Mouse (Mus musculus) lung, embryonic 15.5 days (tissue): ENCODE data around the gene Nfs1. TPM values are rescaled to one million over a fixed set of nuclear protein-coding genes. Genes with fewer than 3 reads are reported as not detected.

ENCODE experiments used
- ATAC-seq: fragments of 200-750 bp; cut with Nextera tagmentation; 2 replicates; pipeline ENCODE4 v1.8.0; 2017; ENCODE audit warnings: moderate number of reproducible peaks, borderline replicate concordance; ENCODE audit not compliant: low FRiP score, low TSS enrichment; ENCODE audit errors: extremely low read depth
- H3K27ac ChIP-seq: fragments of 300-500 bp; sonication (generic); 2 replicates; pipeline ENCODE4 v1.5.1; 2015; ENCODE audit warnings: moderate library complexity, mild to moderate bottlenecking, inconsistent platforms
- H3K27me3 ChIP-seq: fragments of 300-500 bp; sonication (generic); 2 replicates; pipeline ENCODE4 v1.6.1; 2015; ENCODE audit warnings: inconsistent platforms
- H3K36me3 ChIP-seq: fragments of 300-500 bp; sonication (generic); 2 replicates; pipeline ENCODE4 v1.6.1; 2015; ENCODE audit warnings: inconsistent platforms
- H3K4me1 ChIP-seq: fragments of 300-500 bp; sonication (generic); 2 replicates; pipeline ENCODE4 v1.6.1; 2015; ENCODE audit warnings: inconsistent platforms
- H3K4me2 ChIP-seq: fragments of 300-500 bp; sonication (generic); 2 replicates; pipeline ENCODE4 v1.6.1; 2015; ENCODE audit warnings: inconsistent platforms, mild to moderate bottlenecking, moderate library complexity
- H3K4me3 ChIP-seq: fragments of 300-500 bp; sonication (generic); 2 replicates; pipeline ENCODE4 v1.5.1; 2015; ENCODE audit warnings: mild to moderate bottlenecking, inconsistent platforms
- H3K9ac ChIP-seq: fragments of 300-500 bp; sonication (generic); 2 replicates; pipeline ENCODE4 v1.6.1; 2015; ENCODE audit warnings: inconsistent platforms
- H3K9me3 ChIP-seq: fragments of 300-500 bp; sonication (generic); 2 replicates; pipeline ENCODE4 v1.6.1; 2016; ENCODE audit warnings: inconsistent platforms
- WGBS: fragments of 180-500 bp; shearing (Covaris S2); methylation state at CpG from one replicate; pipeline ENCODE4 v1.1.7; 2015; 5-methylcytosine and 5-hydroxymethylcytosine counted together
- polyA plus RNA-seq: library from polyadenylated mRNA; unstranded; fragments of >200 nt; fragmentation: Nextera tagmentation; extraction: Ambion mirVana; gene quantifications from 2 replicates; pipeline ENCODE4 v1.2.1, GENCODE M21; 2015

The Nfs1 gene
- polyA plus RNA-seq, 1 experiment from 2014 or later, result 42.5 TPM

DNA sequence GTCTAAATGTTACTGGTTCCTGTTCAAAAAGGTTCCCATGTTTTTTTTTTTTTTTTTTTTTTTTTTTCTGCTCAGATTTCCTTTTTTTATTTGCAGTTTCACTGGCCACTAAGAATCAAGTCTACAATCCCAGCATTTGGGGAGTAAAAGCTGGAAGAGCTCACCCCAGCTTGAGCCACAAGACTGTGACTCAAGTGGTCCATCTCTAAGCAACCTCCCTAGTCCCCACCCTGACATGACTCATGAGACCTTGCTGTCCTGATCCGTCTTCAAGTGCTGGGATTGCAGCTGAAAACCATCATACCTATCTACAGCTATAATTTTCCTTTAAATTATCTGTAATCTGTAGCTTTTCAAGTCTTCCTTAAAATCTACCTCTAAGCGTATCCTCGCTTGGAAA is 59.4 kb downstream of the Nfs1 start:
- H3K27me3 ChIP-seq, result no peaks in the 10 kb centered on the region
- ATAC-seq, result no peak
- no peak overlapping the region for H3K4me2 ChIP-seq
- no peaks in the 10 kb centered on the region for H3K4me1 ChIP-seq
- H3K9ac ChIP-seq, result no peak overlapping the region
- no peak overlapping the region for H3K4me3 ChIP-seq
- WGBS, result 83% methylated on average over 3 of the region's 3 CpGs
- no peaks in the 10 kb centered on the region for H3K9me3 ChIP-seq
- H3K27ac ChIP-seq, result no peak overlapping the region
- H3K36me3 ChIP-seq, result peaks cover 3% of the 10 kb centered on the region; the same call in 1 of the 2 replicates

GRCm38 (mm10) chr2:156080391-156080790 is 63.6 kb downstream of the Nfs1 start:
- H3K4me3 ChIP-seq, result no peak overlapping the region
- no peak overlapping the region for H3K4me2 ChIP-seq
- ATAC-seq, result no peak
- no peaks in the 10 kb centered on the region for H3K9me3 ChIP-seq
- H3K36me3 ChIP-seq, result peaks cover 38% of the 10 kb centered on the region
- H3K4me1 ChIP-seq, result no peaks in the 10 kb centered on the region
- 70% methylated on average over 7 of the region's 7 CpGs for WGBS
- H3K27ac ChIP-seq, result no peak overlapping the region
- no peaks in the 10 kb centered on the region for H3K27me3 ChIP-seq
- H3K9ac ChIP-seq, result no peak overlapping the region

DNA sequence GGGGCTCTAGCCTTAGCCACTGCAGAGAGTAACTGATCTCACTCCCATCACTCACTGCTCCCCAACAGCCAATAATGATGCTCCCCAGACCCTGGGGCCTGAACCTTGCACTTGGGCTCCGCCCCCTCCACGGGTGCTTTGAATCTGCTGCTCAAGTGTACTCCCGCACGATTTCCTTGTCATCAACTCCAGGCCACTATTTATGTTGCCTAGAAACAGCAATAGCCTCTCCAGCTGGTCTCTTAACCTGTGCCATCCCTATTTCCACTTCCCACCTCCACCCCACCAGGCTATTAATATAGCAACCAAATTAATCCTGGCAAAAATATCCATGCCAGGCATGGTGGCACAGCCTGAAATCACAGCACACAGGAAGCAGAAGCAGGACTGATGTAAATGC is 64.3 kb downstream of the Nfs1 start:
- no peak overlapping the region for H3K4me2 ChIP-seq
- H3K4me3 ChIP-seq, result no peak overlapping the region
- WGBS, result 37% methylated on average over 4 of the region's 4 CpGs
- H3K27me3 ChIP-seq, result no peaks in the 10 kb centered on the region
- no peak overlapping the region for H3K27ac ChIP-seq
- H3K4me1 ChIP-seq, result no peaks in the 10 kb centered on the region
- ATAC-seq, result no peak
- H3K9ac ChIP-seq, result no peak overlapping the region
- H3K36me3 ChIP-seq, result peaks cover 45% of the 10 kb centered on the region
- H3K9me3 ChIP-seq, result no peaks in the 10 kb centered on the region

- no peak for ATAC-seq
- Histone ChIP-seq H3K9ac (no peak overlapping the region), H3K36me3 (peaks cover 50% of the 10 kb centered on the region), H3K4me2 (no peak overlapping the region), H3K4me1 (no peaks in the 10 kb centered on the region), H3K9me3 (no peaks in the 10 kb centered on the region), H3K4me3 (no peak overlapping the region), H3K27ac (no peak overlapping the region), H3K27me3 (no peaks in the 10 kb centered on the region)
- WGBS, result 80% methylated on average over 8 of the region's 8 CpGs
These were observed 64.8 kb downstream of the Nfs1 start for GRCm38 (mm10) chr2:156079183-156079560.

DNA sequence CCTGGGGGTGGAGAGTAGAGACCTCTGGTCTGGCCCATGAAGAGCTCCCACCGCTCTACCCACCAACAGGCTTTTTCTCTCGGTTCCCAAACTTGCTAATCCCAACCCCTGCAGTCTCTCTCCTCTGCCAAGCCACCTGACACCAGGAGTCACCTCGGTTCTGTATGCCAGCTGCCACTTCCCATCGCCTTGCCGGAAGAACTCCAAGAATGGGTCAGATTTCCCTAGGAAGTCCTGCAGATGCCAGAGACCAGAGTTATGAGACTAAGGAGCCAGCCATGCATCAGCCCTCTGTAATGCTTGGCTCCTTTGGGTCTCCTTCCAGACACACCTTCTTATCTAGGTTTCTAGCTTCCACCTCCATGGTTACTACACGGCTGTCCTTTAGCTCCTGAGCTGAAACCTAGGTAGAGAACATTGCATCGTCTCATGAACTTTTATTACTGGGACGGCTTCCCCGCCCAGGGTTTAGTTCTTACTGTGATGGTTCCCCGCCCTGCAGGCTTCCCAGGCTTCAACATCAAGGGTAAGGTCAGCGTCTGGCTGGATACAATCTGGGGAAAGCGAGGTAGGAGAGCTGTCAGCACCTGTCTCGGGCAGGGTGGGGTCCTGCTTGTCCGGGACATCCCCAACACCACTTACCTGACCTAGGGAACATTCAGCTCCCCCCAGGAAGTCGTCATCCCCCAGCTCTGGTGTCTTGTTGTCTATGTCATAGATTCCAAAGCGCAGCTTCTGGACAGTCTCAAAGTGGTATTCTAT is 65.4 kb downstream of the Nfs1 start:
- Histone ChIP-seq H3K9ac (no peak overlapping the region), H3K27me3 (no peaks in the 10 kb centered on the region), H3K4me2 (no peak overlapping the region), H3K4me1 (no peaks in the 10 kb centered on the region), H3K9me3 (no peaks in the 10 kb centered on the region), H3K36me3 (peaks cover 55% of the 10 kb centered on the region), H3K27ac (no peak overlapping the region), H3K4me3 (no peak overlapping the region)
- 89% methylated on average over 16 of the region's 16 CpGs for WGBS
- ATAC-seq, result no peak

- ATAC-seq, result no peak
- H3K9me3 ChIP-seq, result no peaks in the 10 kb centered on the region
- H3K4me1 ChIP-seq, result no peaks in the 10 kb centered on the region
- no peak overlapping the region for H3K9ac ChIP-seq
- peaks cover 67% of the 10 kb centered on the region for H3K36me3 ChIP-seq
- no peak overlapping the region for H3K4me2 ChIP-seq
- no peak overlapping the region for H3K27ac ChIP-seq
- no peak overlapping the region for H3K4me3 ChIP-seq
- 90% methylated on average over 7 of the region's 7 CpGs for WGBS
- no peaks in the 10 kb centered on the region for H3K27me3 ChIP-seq
These were observed 66.5 kb downstream of the Nfs1 start for GRCm38 (mm10) chr2:156077461-156077860.

GRCm38 (mm10) chr2:156073725-156074124 is 70.3 kb downstream of the Nfs1 start:
- no peak overlapping the region for H3K4me2 ChIP-seq
- 80% methylated on average over 15 of the region's 15 CpGs for WGBS
- H3K9ac ChIP-seq, result no peak overlapping the region
- H3K4me3 ChIP-seq, result no peak overlapping the region
- H3K27me3 ChIP-seq, result no peaks in the 10 kb centered on the region
- peaks cover 91% of the 10 kb centered on the region for H3K36me3 ChIP-seq
- no peaks in the 10 kb centered on the region for H3K4me1 ChIP-seq
- no peak; the same call in 1 of the 2 replicates for ATAC-seq
- H3K9me3 ChIP-seq, result no peaks in the 10 kb centered on the region
- no peak overlapping the region for H3K27ac ChIP-seq

Other genes starting within 250 kb of the Nfs1 start
- 65.9 and 75.6 TPM in 2 replicates for gene Uqcc1, start 213.9 kb downstream of the Nfs1 start, polyA plus RNA-seq
- gene Gm15557, start 203.5 kb downstream of the Nfs1 start, polyA plus RNA-seq, result not detected in 2 replicates
- 0.34 and 0.57 TPM in 2 replicates for gene Gdf5, start 198.8 kb downstream of the Nfs1 start, polyA plus RNA-seq
- gene Cep250, start 187.7 kb downstream of the Nfs1 start, polyA plus RNA-seq, result 22.5 and 26.1 TPM in 2 replicates
- gene 6430550D23Rik, start 136.2 kb downstream of the Nfs1 start, polyA plus RNA-seq, result 0.88 and 1.8 TPM in 2 replicates
- gene Ergic3, start 136.1 kb downstream of the Nfs1 start, polyA plus RNA-seq, result 224 and 226 TPM in 2 replicates
- not detected in 2 replicates for gene Fer1l4, start 91.2 kb downstream of the Nfs1 start, polyA plus RNA-seq
- gene Spag4, start 79.0 kb downstream of the Nfs1 start, polyA plus RNA-seq, result 3.6 and 3.7 TPM in 2 replicates
- gene Cpne1, start 32.2 kb downstream of the Nfs1 start, polyA plus RNA-seq, result 75.2 and 76.2 TPM in 2 replicates
- 25.5 and 27.2 TPM in 2 replicates for gene Rbm12, start 32.2 kb downstream of the Nfs1 start, polyA plus RNA-seq
- 15.7 and 21.0 TPM in 2 replicates for gene Gm28036, start 17.1 kb downstream of the Nfs1 start, polyA plus RNA-seq
- 340 and 373 TPM in 2 replicates for gene Romo1, start 147 bp downstream of the Nfs1 start, polyA plus RNA-seq
- 559 and 568 TPM in 2 replicates for gene Rbm39, start 36.1 kb upstream of the Nfs1 start, polyA plus RNA-seq
- gene Phf20, start 52.3 kb upstream of the Nfs1 start, polyA plus RNA-seq, result 62.2 and 67.7 TPM in 2 replicates
- gene Cnbd2, start 168.1 kb upstream of the Nfs1 start, polyA plus RNA-seq, result 3.7 and 4.0 TPM in 2 replicates
- gene Scand1, start 168.5 kb upstream of the Nfs1 start, polyA plus RNA-seq, result 64.7 and 68.5 TPM in 2 replicates